Mouse (Mus musculus) heart, embryonic 15.5 days (tissue): ENCODE measurements around the gene Atp7a. TPM values are rescaled to one million over a fixed set of nuclear protein-coding genes. Genes with fewer than 3 reads are reported as not detected.
"Not testable (repeated sequence)": the region's sequence is repeated elsewhere in the genome, so short reads cannot be mapped to it uniquely, and the experiment has no call there.

Source experiments
- ATAC-seq: fragments of 200-750 bp; cut with Nextera tagmentation; replicated peaks from 2 replicates; pipeline ENCODE4 v1.8.0; 2017; ENCODE audit warnings: low read depth, moderate TSS enrichment; ENCODE audit not compliant: insufficient number of reproducible peaks, insufficient read depth, low FRiP score
- H3K27ac ChIP-seq: fragments of 300-500 bp; sonication (generic); 2 replicates; pipeline ENCODE4 v1.5.1; 2015; ENCODE audit warnings: mild to moderate bottlenecking, inconsistent platforms
- H3K27me3 ChIP-seq: fragments of 300-500 bp; sonication (generic); 2 replicates; pipeline ENCODE4 v1.6.1; 2015; ENCODE audit warnings: inconsistent platforms
- H3K36me3 ChIP-seq: fragments of 300-500 bp; sonication (generic); 2 replicates; pipeline ENCODE4 v1.6.1; 2015; ENCODE audit warnings: mild to moderate bottlenecking, inconsistent platforms
- H3K4me1 ChIP-seq: fragments of 300-500 bp; sonication (generic); replicated peaks from 2 replicates; pipeline ENCODE4 v1.6.1; 2015; ENCODE audit warnings: inconsistent platforms
- H3K4me2 ChIP-seq: fragments of 300-500 bp; sonication (generic); 2 replicates; pipeline ENCODE4 v1.6.1; 2015; ENCODE audit warnings: inconsistent platforms, mild to moderate bottlenecking, moderate library complexity
- H3K4me3 ChIP-seq: fragments of 300-500 bp; sonication (generic); 2 replicates; pipeline ENCODE4 v1.5.1; 2015; ENCODE audit warnings: mild to moderate bottlenecking, inconsistent platforms
- H3K9ac ChIP-seq: fragments of 300-500 bp; sonication (generic); 2 replicates; pipeline ENCODE4 v1.6.1; 2015; ENCODE audit warnings: mild to moderate bottlenecking, inconsistent platforms
- H3K9me3 ChIP-seq: fragments of 300-500 bp; sonication (generic); replicated peaks from 2 replicates; pipeline ENCODE4 v1.6.1; 2016; ENCODE audit warnings: inconsistent platforms
- WGBS: fragments of 180-500 bp; shearing (Covaris S2); methylation state at CpG from one replicate; pipeline ENCODE4 v1.1.7; 2015; ENCODE audit warnings: mixed read lengths; 5-methylcytosine and 5-hydroxymethylcytosine counted together
- polyA plus RNA-seq: library from polyadenylated mRNA; unstranded; fragments of >200 nt; fragmentation: Nextera tagmentation; extraction: Ambion mirVana; gene quantifications from 2 replicates; pipeline ENCODE4 v1.2.1, GENCODE M21; 2015

The Atp7a gene
- polyA plus RNA-seq, result 10.6 and 12.6 TPM in 2 replicates

DNA sequence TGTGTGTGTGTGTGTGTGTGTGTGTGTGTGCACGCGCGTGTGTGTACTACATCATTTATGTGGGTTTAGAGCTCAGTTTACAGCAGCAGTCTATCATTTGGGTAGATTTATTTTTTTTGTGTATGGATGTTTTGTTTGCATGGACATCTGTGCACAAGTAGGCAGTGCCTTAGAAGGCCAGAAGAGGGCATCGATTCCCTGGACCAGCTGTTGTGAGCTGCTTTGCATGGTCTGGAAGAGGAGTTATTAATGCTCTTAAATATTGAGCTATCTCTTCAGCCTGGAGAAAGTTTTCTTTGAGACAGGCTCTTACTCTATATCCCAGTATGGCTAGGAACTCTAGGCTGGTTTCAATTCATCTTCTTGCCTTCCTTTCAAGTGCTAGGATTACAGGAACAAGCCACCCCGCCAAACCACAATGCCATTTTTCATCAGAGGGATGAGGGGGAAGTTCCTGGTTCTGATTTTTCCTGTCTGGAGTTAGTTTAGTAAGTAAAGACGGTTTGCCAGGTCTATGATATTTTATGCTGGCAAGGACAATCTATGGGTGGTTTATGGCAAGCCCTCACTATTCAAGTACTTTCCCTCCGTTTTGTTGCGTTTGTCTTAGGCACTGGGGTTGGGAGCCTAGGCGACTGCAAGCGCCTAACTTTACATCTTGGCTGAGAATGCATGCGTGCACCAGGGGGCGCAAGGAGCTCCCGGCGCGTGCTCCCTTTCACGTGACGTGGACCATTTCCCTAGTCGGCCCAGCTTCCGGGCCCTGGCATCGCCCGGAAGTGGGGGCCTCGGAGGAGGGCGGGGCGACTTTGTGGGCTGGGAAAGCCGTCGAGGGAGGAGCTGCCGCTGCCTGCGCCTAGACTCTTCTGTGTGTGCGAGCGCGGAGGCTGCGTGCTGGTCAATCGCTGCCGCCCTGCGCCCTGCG, at the start of gene Atp7a:
Atp7a (plus strand) TSS at position 859 of the 925 bp plus-strand sequence.
- Histone ChIP-seq H3K4me1 (no peaks in the 10 kb centered on the region), H3K36me3 (no peaks in the 10 kb centered on the region), H3K4me3 (peak within 1 kb of the TSS; percentile 61), H3K9ac (peak within 1 kb of the TSS; percentile 63), H3K27me3 (no peaks in the 10 kb centered on the region), H3K4me2 (peak within 1 kb of the TSS; percentile 63), H3K27ac (peak within 1 kb of the TSS; percentile 82), H3K9me3 (no peaks in the 10 kb centered on the region)
- WGBS, result 11% methylated on average over 36 of the region's 36 CpGs
- ATAC-seq, result peak; percentile 97

- Histone ChIP-seq H3K9ac (no peak overlapping the region), H3K27me3 (no peaks in the 10 kb centered on the region), H3K4me3 (no peak overlapping the region), H3K36me3 (0 out of 2 replicates have a peak, but pooled peaks cover 4% of the 10 kb centered on the region), H3K9me3 (no peaks in the 10 kb centered on the region), H3K4me2 (no peak overlapping the region), H3K4me1 (no peaks in the 10 kb centered on the region), H3K27ac (no peak overlapping the region)
- WGBS, result 84% methylated on average over 1 of the region's 1 CpGs
- no peak for ATAC-seq
Measured at GRCm38 (mm10) chrX:106001605-106002004, 25.5 kb upstream of the Atp7a start.

DNA sequence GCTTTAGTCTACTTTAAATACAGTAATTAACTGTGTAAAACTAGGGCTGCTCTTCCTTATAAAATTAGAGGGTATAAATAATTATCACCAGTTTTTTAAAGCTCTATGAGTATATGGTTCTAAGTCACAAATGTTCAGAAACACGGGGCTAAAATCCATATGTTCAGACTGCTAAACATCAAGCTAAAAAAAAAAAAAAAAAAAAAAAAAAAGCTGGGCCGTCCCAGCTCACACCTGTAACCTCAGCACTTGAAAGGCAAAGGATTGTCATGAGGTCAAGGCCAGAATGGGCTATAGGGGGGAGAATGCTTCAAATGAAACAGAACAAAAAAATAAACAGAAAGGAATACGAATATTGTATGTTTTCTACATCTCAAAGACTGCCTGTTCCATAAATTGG, 16.3 kb upstream of the Atp7a start:
- WGBS, result 7% methylated on average over 3 of the region's 3 CpGs
- no peak for ATAC-seq
- Histone ChIP-seq H3K27ac (peak overlapping the region; percentile 94; the same call in 1 of the 2 replicates), H3K9me3 (no peaks in the 10 kb centered on the region), H3K36me3 (no peaks in the 10 kb centered on the region), H3K4me2 (peak overlapping the region; percentile 57), H3K4me3 (peak overlapping the region; percentile 65), H3K4me1 (peaks cover 8% of the 10 kb centered on the region), H3K27me3 (no peaks in the 10 kb centered on the region), H3K9ac (peak overlapping the region; percentile 63)

DNA sequence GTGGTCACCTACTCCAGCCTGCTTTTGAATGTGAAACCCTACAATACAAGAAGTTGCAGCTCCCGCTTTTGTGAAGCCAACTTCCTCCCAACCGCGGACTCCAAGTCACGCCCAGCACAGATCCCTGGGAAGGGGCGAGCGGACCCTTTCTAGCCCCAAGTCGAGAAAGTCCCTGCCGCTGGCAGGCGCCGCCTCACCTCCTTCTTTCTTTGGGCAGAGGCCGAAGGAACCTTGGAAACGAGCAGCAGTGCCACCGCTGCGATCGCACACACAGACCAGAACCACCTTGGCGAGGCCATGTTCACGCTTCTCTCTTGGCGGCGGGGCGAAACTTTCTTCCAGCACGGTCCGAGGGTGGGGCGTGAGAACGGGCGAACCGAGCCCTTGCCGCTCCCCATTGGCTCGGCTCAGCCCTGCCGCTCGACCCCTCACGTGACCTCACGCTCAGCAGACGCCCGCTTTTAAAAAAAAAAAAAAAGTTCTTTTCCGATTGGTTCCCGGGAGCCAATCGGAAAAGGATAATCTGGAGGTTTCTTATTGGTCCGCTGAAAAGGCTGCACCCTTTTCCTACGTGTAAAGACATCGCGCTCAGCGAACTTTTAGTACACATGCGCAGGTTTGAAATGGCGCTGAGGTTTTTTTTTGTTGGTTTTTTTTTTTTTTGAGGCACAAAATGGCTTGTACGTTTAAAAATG, 15.5 kb upstream of the Atp7a start, which contains the start of gene Magt1:
Magt1 (minus strand) TSS at position 442 of the 695 bp plus-strand sequence.
- ATAC-seq, result peak; percentile 96
- Histone ChIP-seq H3K4me1 (peaks cover 8% of the 10 kb centered on the region), H3K9ac (peak within 1 kb of the TSS; percentile 63), H3K9me3 (no peaks in the 10 kb centered on the region), H3K36me3 (no peaks in the 10 kb centered on the region), H3K27ac (peak within 1 kb of the TSS; percentile 94), H3K4me2 (peak within 1 kb of the TSS; percentile 57), H3K4me3 (peak within 1 kb of the TSS; percentile 65), H3K27me3 (no peaks in the 10 kb centered on the region)
- 7% methylated on average over 45 of the region's 45 CpGs for WGBS

GRCm38 (mm10) chrX:106012559-106012958, 14.5 kb upstream of the Atp7a start:
- peak overlapping the region; percentile 35 for H3K4me3 ChIP-seq
- peak overlapping the region; percentile 84 for H3K27ac ChIP-seq
- ATAC-seq, result no peak
- no peaks in the 10 kb centered on the region for H3K36me3 ChIP-seq
- H3K9me3 ChIP-seq, result no peaks in the 10 kb centered on the region
- H3K9ac ChIP-seq, result no peak overlapping the region
- peak overlapping the region; percentile 55 for H3K4me2 ChIP-seq
- H3K4me1 ChIP-seq, result peaks cover 8% of the 10 kb centered on the region
- 76% methylated on average over 3 of the region's 3 CpGs for WGBS
- no peaks in the 10 kb centered on the region for H3K27me3 ChIP-seq

GRCm38 (mm10) chrX:106013217-106013616, 13.9 kb upstream of the Atp7a start:
- Histone ChIP-seq H3K27ac (no peak overlapping the region), H3K9ac (no peak overlapping the region), H3K4me2 (no peak overlapping the region), H3K4me3 (no peak overlapping the region), H3K36me3 (no peaks in the 10 kb centered on the region), H3K9me3 (no peaks in the 10 kb centered on the region), H3K4me1 (peaks cover 8% of the 10 kb centered on the region), H3K27me3 (no peaks in the 10 kb centered on the region)
- ATAC-seq, result no peak
- 17% methylated on average over 2 of the region's 2 CpGs for WGBS

DNA sequence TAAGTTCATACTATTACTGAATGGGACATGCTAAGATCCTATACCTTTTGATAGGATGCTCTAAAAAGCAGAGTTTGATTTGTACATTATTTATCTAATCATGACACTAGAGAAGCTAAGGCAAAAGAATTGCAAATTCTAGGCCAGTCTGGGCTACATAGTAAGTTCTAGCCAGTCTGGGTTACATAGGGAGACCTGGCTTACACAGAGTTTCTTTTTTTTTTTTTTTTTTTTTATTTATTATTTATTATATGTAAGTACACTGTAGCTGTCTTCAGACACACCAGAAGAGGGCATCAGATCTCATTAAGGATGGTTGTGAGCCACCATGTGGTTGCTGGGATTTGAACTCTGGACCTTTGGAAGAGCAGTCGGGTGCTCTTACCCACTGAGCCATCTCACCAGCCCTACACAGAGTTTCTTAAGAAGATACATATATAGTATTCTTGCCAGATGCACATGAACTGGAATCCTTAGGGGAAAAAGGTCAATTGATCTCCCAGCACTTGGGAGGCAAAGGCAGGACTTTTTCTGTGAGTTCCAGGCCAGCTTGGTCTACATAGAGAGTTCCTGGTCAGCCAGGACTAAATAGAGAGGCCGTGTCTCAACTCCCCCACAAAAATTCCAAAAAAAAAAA, 12.2 kb upstream of the Atp7a start:
- not testable (repeated sequence) for H3K27ac ChIP-seq, H3K9me3 ChIP-seq, H3K9ac ChIP-seq, H3K4me1 ChIP-seq, H3K27me3 ChIP-seq, ATAC-seq, H3K4me3 ChIP-seq, H3K36me3 ChIP-seq
- 62% methylated on average over 2 of the region's 2 CpGs for WGBS
- H3K4me2 ChIP-seq, result peak overlapping the region; percentile 23; the same call in 1 of the 2 replicates

GRCm38 (mm10) chrX:106015571-106016322, 11.3 kb upstream of the Atp7a start, which contains the start of gene Cox7b:
Gene Cox7b, plus strand, starts transcription at chrX:106015700.
- peak within 1 kb of the TSS; percentile 93 for H3K27ac ChIP-seq
- no peak; the same call in 1 of the 2 replicates for ATAC-seq
- peak within 1 kb of the TSS; percentile 67 for H3K4me3 ChIP-seq
- peak within 1 kb of the TSS; percentile 37 for H3K4me2 ChIP-seq
- peaks cover 5% of the 10 kb centered on the region; the same call in 1 of the 2 replicates for H3K4me1 ChIP-seq
- H3K9ac ChIP-seq, result peak within 1 kb of the TSS; percentile 73
- 18% methylated on average over 26 of the region's 26 CpGs for WGBS
- H3K36me3 ChIP-seq, result peaks cover 11% of the 10 kb centered on the region; the same call in 1 of the 2 replicates
- H3K27me3 ChIP-seq, result no peaks in the 10 kb centered on the region
- no peaks in the 10 kb centered on the region for H3K9me3 ChIP-seq

DNA sequence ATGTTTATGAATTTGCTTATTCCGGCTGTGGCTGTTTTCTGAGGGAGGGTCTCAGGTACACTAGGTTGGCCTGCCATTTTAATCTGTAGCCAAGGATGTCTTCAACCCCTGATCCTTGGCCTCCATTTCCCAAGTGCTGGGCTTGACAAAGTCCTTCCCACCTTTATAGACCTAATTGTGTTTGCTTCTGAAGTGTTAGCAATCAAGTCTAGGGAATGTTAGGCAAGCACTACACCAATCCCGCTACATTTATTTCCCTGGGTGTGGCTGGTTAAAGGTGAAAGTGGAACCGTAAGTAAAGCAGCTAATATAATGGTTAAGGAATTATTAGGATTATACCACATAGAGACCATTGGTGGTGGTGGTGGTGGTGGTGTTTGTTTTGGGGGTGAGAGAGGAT, 10.0 kb upstream of the Atp7a start:
- 58% methylated on average over 3 of the region's 3 CpGs for WGBS
- Histone ChIP-seq H3K9ac (no peak overlapping the region), H3K27ac (no peak overlapping the region), H3K27me3 (no peaks in the 10 kb centered on the region), H3K4me2 (peak overlapping the region; percentile 52), H3K36me3 (peaks cover 11% of the 10 kb centered on the region), H3K4me1 (peaks cover 5% of the 10 kb centered on the region; the same call in 1 of the 2 replicates), H3K4me3 (peak overlapping the region; percentile 38), H3K9me3 (no peaks in the 10 kb centered on the region)
- no peak for ATAC-seq

DNA sequence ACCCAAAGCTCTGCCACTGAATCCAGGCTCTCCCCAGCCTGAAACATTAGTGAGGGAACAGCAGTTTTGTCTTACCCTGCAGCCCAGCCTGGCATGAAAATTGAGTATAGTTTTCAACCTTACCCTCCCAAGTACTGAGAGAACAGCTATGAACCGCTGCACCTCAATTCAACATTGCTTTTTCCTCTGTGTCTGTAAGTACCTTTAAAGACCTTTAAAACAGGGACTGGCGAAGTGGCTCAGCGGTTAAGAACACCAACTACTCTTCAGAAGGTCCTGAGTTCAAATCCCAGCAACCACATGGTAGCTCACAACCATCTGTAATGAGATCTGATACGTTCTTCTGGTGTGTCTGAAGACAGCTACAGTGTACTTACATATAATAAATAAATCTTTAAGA, 9.6 kb upstream of the Atp7a start:
- H3K4me1 ChIP-seq, result 0 out of 2 replicates have a peak, but pooled peaks cover under 1% of the 10 kb centered on the region
- H3K9me3 ChIP-seq, result no peaks in the 10 kb centered on the region
- H3K9ac ChIP-seq, result no peak overlapping the region
- H3K36me3 ChIP-seq, result peaks cover 11% of the 10 kb centered on the region
- ATAC-seq, result no peak
- no peak overlapping the region for H3K27ac ChIP-seq
- H3K4me3 ChIP-seq, result peak overlapping the region; percentile 38
- WGBS, result 85% methylated on average over 4 of the region's 4 CpGs
- peak overlapping the region; percentile 52 for H3K4me2 ChIP-seq
- no peaks in the 10 kb centered on the region for H3K27me3 ChIP-seq
